Mouse (Mus musculus) adrenal gland, adult (tissue): ENCODE data around the gene Gm26602.

Experiments used
- DNase-seq, 2 experiments: peaks; one replicate each; pipeline ENCODE4 v3.0.0; 2022 to 2023; ENCODE audit warnings: low spot score in 1 of 2; ENCODE audit not compliant: inconsistent age in 2 of 2

The Gm26602 gene

GRCm38 (mm10) chr10:79910556-79910955 lies at the start of gene Gm26602:
Gene Gm26602 (plus strand): TSS chr10:79910856.
- DNase-seq: no peak

DNA sequence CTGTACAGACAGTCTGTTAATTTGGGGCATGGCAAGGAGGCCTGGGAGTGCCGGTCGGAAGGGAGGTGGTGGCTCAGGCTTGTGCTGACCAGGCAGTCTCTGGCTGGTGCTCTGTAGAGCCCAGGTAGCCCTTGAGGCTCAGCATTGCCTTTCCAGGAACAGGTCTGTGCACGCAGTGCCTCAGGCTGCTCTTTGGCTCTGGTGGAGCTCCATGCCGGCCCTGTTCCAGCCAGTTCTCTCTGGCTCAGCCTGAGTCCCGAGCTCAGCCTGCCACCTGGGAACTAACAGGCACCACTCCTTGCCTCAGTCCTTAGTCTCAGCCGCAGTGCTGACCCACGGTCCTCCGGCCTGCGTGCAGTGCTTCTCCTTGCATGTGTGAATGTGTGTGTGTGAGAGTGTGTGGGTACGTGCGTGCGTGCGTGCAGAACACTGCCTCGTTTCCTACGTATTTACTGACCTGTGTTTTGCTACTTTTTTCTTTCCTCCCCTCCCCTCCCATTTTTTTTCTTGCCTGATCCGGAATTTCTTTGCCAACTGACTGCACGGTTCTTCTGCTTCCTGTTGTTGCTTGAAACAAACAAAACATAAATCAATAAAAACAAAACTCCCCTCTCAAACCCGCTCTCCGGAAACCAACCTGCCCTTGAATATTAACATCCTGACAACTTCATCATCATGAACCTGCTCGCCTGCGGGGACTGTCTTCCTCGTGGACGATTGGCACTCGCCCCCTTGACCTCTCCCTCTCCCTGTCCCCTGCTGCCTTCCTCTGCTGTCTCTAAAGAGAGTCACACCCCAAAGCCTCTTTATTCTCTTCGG lies 49.2 kb upstream of the Gm26602 start:
- peak in 1 of 2 experiments; percentile 46 for DNase-seq

DNA sequence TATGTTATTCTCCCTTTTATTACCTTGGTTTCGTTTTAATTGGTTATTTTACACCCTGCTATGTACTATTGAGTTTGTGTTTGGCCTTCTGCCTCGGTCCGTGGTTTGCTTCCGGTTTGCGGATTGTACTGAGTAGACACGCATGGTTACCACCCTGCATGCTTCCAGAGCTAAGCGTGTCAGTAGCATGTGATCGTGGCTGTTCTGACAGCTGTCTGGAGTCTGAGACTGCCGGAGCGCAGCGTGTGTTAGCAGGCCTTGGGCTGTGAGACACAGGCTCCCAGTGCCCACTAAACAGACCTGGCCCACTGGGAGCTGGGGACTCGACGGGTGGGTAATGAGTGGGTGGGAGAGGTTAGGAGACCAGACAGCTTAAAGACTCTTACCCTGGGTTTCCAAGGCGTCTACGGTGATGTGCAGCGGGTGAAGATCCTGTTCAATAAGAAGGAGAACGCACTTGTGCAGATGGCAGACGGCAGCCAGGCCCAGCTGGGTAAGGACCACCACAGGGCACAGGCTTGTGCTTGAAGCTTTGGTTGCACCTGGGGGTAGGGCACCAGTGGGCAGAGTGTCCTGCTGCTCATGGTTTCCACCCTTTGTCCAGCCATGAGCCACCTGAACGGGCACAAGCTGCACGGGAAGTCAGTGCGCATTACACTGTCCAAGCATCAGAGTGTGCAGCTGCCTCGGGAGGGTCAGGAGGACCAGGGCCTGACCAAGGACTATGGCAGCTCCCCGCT lies 48.4 kb upstream of the Gm26602 start:
- DNase-seq: peak in 1 of 2 experiments; percentile 49

DNA sequence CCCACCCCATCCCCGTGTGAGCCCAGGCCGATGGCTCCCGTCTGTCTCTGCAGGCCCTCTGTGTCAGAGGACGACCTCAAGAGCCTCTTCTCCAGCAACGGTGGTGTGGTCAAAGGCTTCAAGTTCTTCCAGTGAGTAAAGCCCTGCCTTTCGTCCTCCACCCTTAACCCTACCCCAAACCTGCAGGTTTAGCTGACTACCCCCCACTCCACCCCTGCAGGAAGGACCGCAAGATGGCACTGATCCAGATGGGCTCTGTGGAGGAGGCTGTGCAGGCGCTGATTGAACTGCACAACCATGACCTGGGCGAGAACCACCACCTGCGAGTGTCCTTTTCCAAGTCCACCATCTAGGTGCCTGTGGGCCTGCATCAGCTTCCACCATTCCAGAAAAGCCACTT lies 47.7 kb upstream of the Gm26602 start:
- DNase-seq: peak in 1 of 2 experiments; percentile 48

- peak in 1 of 2 experiments; percentile 56 for DNase-seq
These were observed 46.1 kb upstream of the Gm26602 start for GRCm38 (mm10) chr10:79864351-79865188.

DNA sequence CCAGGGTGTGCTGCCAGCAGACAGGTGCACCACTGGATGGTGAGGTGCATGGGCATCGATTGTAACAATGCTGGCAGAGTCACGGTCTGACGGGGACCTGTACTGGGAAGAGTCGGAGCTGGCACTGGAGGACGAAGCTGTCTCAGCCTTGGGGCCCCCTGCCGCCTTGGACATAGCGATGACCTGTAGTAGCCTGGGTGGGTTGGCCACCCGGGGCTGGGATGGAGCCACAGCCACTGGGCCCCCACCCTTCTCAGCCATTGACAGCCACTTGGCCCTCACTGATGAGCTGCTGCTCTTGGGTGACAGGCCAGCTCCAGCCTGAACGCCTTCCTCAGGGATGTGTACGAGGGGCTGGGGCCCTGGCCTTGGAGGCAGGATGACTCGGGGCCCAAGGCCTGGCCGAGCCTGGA lies 45.5 kb upstream of the Gm26602 start:
- DNase-seq: peak; percentile 45 to 77

DNA sequence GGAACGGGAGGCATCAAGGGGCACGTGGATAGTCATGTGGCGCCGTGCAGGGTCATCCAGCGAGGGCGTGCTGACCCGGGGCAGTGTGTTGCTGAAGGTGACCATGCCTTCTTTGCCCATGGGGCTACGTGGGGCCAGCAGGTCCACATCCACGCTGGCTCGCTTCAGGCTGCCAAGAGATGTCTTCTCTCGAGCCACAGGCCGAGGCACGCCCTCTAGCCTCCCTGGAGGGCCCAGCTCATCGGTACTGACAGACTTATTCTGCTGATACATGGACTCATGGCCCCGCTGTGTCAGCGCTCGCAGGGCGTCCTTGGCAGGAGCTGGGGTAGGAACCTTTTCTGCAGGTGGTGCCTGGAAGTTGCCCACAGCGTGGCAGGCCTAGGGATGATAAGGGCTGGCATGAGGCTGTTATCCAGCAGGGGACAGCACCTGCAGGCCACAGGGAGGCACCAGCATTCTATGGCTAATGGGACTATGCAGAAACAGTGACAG lies 44.8 kb upstream of the Gm26602 start:
- peak; percentile 66 to 91 for DNase-seq

GRCm38 (mm10) chr10:79866601-79867000 lies 44.1 kb upstream of the Gm26602 start:
- DNase-seq: peak in 1 of 2 experiments; percentile 34

GRCm38 (mm10) chr10:79871845-79872244 lies 38.8 kb upstream of the Gm26602 start:
- no peak for DNase-seq

- no peak for DNase-seq
These were observed 37.8 kb upstream of the Gm26602 start for GRCm38 (mm10) chr10:79872862-79873261.

DNA sequence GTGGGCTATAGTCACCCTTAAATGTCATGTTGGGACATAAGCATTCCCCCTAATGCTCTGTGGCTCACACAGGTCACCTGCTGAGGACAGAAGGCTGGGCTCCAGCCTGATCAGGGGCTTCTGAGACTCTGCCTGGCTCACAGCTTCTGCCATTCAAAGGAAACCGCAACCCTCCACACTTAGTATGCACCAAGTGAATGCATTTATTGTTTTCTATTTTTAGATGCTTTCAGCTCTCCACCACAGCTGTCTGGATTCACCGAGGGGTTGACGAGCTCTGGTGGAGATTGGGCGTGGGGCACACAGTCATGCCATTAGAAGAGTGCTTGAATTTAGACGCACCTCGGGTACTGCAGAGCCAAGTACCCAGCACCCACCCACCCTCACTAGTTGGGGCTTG lies 37.3 kb upstream of the Gm26602 start:
- no peak for DNase-seq

DNA sequence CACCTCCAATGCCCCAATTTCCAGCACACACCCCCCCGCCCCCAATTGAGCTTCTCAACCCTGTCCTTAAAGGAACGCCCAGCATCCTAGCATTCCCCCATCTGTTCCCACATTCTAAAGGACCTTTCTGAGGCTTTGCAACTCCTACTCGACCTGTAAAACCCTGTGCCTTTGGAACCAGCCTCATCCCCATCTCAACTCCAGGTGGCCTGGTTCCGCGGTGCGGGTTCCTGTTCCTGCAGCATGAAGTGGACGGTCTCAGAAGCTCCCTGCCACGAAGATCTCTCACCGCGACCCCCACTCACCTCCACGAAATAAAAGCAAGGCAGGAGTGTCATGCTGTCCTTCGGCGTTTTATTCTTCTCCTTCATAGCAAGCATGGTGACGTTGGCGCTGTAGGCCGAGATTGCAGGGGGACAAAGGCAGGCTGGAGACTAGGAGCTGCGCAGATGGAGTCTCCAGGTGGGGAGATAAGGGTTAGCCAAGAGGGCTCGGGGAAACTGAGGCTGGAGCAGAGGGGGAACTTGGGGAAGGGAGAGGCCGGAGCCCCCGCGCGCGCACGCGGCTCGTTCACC lies 36.9 kb upstream of the Gm26602 start:
- no peak for DNase-seq

GRCm38 (mm10) chr10:79874290-79874862 lies 36.3 kb upstream of the Gm26602 start, which contains the start of the genes Prtn3 and Plppr3:
Gene Prtn3 (plus strand): TSS chr10:79874476.
Gene Plppr3 (minus strand): TSS chr10:79874634.
- peak in 1 of 2 experiments; percentile 68 for DNase-seq

GRCm38 (mm10) chr10:79877174-79877573 lies 33.5 kb upstream of the Gm26602 start:
- DNase-seq: no peak

DNA sequence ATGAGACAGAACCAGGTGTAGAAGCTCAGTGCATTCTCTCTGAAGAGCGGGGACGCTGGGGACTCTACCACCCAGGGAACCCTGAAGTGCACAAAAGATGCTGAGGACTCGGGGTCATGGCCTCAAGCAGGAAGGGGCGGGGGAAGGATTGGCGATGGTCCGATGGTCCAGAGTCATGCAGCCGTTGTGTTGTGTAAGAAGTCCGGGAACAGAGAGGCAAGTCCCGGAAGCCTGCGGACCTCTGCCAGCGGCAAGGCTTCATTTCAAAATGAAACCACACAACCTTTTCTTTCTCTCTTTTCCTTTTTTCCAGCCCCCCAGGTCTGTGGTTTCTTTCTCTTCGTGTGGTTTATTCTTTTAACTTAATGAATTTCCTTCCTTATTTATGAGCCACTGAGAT lies 32.9 kb upstream of the Gm26602 start:
- DNase-seq: peak; percentile 50 to 74

- DNase-seq: no peak
These were observed 31.1 kb upstream of the Gm26602 start for GRCm38 (mm10) chr10:79879527-79879926.

- DNase-seq: no peak
These were observed 29.9 kb upstream of the Gm26602 start for GRCm38 (mm10) chr10:79880721-79881120.

GRCm38 (mm10) chr10:79881981-79882380 lies 28.7 kb upstream of the Gm26602 start:
- peak in 1 of 2 experiments; percentile 63 for DNase-seq

- DNase-seq: peak; percentile 79 to 94
These were observed 27.2 kb upstream of the Gm26602 start for GRCm38 (mm10) chr10:79883297-79884084.
